Mouse (Mus musculus) granulocyte monocyte progenitor cell, adult 5-6 weeks (primary cell): ENCODE results near the gene Retsat. TPM values are rescaled to one million over a fixed set of nuclear protein-coding genes. Genes with fewer than 3 reads are reported as not detected.
A peak's percentile ranks its signal among the peaks of the same experiment; 100 is the strongest.

Source experiments
- ATAC-seq: replicated peaks from 2 replicates; pipeline ENCODE4 v1.8.0; 2016; ENCODE audit warnings: mild to moderate bottlenecking, moderate TSS enrichment, inconsistent platforms; ENCODE audit not compliant: poor library complexity, severe bottlenecking
- total RNA-seq, 2 experiments: library from RNA; stranded (forward) in 1 of 2; stranded (reverse) in 1 of 2; fragments of 200-712, 200-1000 nt in 1 of 2; fragments of >200 nt in 1 of 2; fragmentation: Nextera tagmentation in 1 of 2; gene quantifications; 2 replicates each; pipeline ENCODE4 v1.2.3; 2014 to 2017

Retsat gene
- total RNA-seq, 2 experiments from 2014 or later, result 17.7 to 32.0 TPM

DNA sequence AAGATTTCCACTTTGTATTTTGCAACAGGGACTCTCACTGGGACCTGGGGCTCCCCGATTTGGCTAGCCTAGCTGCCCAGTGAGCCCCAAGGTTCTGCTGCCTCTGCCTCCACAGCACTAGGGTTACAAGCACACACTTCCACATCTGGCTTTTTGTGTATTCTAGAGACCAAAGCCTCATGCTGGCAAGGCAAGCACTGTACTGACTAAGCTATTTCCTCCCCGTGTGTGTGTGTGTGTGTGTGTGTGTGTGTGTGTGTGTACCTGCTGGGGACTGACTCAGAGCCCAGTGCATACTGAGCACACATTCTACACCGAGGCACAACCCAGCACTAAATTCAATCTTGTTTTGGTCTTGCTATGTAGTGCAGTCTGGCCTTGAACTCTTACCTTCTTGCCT is 11.6 kb upstream of the Retsat start:
- no peak for ATAC-seq

DNA sequence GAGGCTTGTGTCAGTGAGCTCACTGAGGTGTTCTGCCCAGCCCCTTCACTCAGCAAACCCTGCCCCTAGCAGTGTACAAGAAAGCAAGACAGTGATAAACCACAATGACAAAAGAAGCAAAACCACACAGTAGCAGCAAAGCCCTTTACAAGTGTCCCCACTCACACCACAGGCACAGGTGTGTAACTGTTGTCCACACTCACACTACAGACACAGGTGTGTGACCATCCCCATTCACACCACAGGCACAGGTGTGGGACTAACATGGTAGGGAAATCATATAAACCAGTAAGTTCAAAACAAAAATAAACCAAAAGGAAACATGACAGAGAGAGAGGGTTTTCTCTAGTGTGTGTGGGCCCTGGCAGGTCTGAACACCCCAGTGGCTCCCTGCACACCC is 10.0 kb upstream of the Retsat start:
- ATAC-seq, result no peak

DNA sequence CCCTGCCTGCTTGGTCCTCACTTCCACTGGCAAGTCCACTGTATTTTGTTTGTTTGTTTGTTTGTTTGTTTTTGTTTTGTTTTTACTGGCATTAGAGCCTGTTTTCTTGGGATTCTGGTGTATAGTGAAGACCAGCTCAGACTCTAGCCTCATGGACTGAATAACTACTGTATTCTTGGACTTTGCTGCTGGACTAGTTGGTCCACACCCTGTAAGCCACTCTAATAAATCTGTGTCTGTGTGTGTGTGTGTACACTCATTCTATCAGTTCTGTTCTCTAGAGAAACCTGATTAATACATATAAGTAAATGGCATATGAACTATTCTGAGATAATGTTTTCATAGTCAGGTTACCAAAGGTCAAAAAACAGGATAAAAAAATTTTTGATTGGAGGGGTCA is 8.2 kb upstream of the Retsat start:
- ATAC-seq, result no peak

DNA sequence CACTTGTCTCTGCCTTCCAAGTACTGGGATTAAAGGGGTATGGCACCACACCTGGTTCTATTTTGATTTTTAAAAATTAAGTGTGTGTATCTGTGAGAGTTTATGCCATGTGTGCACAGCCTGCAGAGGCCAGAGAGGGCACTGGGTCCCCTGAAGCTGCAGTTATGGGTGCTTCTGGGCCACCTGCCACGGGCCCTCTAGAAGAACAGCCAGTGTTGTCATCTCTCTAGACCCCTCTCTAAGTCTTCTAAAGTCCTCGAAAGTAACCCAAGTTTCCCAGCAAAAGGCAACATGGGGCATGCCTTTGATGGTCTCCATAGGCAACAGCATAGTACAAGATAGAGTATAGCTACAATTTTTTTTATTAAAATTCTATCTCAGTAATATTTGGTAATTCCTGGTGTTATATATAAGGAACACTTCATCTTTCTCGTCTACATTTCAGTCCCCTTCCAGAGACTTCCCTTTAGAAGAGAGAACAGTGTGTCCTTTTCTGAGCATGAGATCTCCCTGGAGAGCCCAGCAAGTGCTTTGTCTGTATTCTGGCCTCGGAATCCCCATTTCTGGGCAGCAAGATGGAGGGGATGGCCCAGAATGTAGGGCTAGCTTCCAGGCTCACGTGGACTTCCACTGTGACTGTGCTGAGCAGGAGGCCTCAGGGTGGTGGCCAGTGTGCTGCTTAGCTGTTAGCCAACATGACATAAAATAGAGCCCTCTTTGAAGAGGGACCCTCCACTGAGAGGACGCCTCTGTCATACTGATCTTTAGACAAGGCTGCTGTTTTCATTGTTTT is 5.1 kb upstream of the Retsat start:
- no peak for ATAC-seq

DNA sequence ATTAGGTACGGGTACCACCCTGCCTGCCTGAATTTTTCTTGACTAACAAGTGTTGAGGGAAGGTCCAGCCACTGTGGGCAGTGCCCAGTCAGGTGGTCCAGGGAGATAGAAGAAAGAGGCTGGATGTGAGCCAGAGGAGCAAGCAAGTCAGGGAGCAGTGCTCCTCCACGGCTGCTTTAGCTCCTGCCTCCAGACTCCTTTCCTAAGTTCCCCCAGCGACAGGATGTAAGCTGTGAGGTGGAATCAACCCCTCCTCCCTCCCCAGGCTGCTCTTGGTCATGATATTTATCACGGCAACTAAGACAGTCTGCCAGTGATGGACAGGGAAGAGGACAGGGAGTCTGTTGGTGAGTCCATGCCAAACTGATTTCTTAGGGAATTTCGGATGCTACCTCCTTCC is 4.4 kb upstream of the Retsat start:
- ATAC-seq, result no peak

DNA sequence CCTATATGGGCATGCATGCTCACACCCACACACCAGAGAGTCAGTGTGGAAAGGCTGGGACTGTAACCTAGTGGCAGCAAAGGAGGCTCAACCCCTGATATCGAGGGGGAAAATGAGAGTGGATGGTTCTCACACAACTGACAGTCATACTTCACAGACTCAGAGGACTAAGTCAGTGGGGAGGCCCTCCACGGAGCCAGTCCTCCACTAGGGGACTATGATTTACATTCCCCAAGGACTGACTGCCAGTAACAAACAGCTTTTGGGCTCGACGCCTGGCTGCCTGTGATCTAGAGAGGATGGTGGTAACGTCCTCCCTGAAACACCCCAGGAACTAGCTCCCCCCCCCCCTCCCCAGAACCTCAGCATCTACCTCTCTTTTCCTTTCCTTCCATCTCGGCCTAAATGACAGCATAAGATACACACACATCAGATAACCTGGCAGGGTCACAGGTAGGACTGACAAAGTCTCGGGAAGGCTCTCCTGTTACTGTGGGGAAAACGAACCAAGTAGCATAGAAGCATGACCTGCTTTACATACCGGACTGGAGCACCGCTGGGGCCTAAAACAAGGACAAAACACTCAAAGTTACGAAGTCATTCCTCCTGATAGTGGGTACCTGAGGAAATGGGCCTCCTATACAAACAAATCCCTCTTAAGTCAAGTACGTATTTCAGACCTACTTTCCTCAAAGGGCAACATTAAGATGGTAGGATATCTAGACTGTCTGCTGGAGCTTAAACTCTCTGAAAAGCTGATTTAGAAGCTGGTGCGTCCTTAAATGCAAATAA is 996 bp upstream of the Retsat start:
- ATAC-seq, result no peak

DNA sequence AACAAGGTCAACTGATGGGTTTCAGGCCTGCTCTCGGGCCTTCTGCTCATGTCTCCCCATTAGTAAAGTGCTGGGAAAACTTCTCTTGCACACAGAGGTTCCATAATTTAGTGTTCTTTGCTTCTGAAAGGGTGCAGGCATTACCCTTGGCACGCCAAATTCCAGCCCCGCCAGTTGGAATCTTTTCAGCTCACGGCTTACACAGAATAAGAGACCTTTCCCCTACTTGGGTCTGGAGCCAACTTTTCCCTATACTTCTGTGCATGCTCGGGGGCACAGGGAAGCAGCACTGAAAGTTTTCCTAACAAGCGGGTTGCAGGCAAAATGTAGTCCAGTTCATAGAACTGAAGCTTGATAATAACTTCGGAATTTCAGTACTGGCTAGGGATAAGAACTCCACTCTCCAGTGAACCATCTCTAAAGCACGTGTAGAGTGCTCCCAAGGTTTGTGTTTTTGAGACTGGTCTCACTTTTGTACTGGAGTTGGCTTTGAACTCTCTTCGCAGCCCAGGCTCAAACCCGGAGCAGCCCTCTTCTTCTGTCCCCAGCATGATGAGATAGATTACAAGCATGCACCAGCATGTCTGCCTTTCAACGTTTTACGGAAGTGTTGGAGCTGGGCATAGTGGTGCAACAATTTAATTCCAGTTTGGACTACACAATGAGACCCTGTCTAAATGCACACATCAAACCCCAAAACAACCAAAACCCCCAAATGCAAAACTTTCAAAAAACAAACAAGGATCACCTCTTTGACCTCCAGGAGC is 699 bp downstream of the Retsat start:
- no peak for ATAC-seq

DNA sequence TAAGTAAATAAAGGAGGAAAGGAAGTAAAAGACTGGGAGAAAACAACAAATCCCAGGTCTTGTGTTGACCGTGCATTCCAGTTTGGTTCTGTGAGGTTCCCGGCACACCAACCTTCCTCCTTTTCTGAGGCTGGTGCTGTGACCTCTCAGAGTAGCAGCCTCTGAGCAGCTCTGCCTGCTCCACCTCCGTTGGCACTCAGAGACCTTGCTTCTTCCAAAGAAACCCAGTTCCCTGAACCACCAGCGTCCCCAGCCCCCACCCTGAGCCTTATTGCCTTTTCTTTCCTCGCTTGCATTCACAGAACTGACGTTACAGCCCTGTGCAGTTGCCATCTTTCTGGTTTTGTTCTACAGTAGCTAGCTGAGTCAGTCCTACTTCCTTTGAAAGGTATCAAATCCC is 1.9 kb downstream of the Retsat start:
- no peak for ATAC-seq

DNA sequence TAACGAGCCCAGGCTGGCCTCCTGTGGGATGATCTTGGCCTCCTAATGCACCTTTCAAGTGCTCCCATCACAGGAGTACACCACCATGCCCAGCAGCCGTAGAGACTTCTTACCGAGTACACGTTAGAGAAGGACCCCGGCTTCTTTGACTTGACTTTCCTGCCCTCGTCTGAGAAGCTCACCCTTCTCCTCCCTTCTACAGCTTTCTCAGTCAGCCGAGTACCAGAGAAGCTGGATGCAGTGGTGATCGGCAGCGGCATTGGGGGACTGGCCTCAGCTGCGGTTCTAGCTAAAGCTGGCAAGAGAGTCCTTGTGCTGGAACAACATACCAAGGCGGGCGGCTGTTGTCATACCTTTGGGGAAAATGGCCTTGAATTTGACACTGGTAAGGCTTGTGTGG is 2.5 kb downstream of the Retsat start:
- ATAC-seq, result no peak

DNA sequence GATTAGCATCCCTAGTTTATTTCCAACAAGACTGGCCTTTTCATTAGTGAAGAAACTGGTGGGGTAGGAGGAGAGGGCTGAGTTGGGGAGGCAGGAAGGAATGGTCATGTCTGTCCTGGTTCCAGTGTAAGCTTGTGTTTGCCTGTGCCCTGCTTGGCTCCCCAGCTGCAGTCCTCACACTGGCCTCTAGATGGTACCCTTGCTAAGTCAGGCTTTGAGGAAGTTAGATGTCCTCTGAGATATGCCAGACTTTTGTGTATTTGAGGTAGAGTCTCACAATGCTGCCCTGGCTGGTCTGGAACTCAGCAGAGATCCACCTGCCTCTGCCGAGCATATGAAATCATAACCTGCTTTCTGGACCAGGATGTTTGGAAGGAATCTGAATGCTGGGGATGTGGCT is 3.5 kb downstream of the Retsat start:
- peak; percentile 75 for ATAC-seq

DNA sequence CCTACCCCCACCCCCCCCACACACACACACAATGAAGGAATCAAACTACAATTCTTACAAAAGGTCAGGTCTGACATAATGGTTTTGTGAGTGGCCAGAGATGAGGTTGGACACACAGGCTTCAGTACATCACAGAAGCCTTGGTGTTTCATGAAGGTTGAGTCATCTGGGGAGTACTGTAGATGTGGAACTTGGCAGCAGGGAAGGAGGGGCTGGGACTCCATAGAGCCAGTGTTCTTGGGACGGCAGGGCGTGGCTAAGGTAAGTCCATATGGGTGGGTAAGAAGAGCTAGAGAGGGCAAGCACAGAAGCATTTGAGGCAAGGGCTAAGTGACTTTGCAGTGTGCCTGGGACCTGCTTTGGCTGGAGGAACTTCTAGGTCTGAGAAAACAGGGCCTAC is 5.8 kb downstream of the Retsat start:
- ATAC-seq, result no peak

DNA sequence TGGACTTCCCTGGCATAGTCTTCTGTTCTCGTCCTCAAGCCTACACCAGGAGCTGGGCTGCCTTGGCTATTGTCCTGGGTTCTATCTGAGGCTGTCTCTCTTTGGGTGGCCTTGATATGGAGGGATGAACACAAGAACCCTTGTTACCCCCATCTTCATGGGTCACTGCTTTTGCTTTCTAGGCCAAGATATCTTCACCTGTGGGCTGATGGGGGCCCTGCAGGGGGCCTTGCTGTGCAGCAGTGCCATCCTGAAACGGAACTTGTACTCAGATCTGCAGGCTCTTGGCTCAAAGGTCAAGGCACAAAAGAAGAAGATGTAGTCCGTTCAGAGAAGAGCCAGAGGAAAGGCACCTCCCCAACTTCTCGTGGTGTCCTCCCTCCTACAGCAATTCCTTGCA is 8.8 kb downstream of the Retsat start:
- no peak for ATAC-seq

DNA sequence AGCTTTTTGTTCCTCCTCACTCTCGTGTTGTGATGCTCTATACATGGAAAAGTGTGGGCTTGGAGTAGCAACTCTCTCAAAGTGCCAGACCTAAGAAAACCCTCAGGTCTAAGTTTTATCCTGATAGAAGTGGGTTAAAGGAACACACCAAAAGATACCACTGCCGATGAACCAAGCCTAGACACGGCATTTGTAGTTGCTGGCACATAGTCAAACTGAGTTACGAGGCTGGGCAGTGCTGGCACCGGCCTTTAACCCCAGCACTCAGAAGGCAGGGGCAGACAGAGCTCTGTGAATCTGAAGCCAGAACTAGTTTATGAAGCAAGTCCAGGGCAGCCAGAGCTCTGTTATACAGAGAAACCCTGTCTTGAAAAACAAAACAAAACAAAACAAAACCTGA is 9.4 kb downstream of the Retsat start:
- no peak for ATAC-seq

DNA sequence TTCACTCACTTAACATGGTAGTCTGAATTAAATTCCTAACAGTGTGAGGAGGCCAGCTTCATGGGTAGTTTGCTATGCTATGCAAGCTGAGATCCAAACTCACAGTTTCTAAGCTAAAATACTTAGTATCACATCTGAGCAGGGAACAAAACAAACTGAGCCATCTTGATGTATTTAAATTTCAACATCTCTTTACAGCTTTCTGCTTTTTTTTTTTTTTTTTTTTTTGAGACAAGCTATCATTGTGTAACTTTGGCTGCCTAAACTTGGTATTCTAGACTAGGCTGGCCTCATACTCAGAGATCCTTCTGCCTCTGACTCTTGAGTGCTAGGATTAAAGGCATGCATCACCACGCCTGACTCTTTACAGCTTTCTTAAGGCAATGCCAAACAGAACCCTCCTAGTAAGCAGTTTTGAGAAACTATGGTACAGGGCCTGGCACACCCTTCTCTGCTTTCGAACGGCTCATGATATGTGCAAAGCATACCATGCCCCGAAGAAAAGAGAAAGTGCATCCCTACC is 10.4 kb downstream of the Retsat start:
- ATAC-seq, result no peak

DNA sequence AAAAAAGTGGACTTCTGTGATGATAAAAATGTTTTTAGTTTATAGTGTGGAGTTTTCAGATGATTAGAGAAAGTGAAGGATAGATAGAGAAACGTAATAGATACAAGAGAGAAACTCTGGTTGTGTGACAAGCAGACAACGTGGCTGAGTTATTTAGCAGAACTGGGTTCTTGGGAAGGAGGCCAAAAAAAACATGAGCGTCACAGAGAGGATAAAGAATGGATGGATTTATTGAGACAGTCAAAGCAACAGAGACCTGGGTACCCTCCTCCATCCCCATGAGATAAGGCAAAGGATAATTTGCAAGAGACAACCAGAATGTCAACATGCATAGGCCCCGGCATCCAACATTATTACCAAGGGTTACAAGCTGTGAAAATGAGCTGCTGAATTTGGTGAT is 12.0 kb downstream of the Retsat start:
- no peak for ATAC-seq

DNA sequence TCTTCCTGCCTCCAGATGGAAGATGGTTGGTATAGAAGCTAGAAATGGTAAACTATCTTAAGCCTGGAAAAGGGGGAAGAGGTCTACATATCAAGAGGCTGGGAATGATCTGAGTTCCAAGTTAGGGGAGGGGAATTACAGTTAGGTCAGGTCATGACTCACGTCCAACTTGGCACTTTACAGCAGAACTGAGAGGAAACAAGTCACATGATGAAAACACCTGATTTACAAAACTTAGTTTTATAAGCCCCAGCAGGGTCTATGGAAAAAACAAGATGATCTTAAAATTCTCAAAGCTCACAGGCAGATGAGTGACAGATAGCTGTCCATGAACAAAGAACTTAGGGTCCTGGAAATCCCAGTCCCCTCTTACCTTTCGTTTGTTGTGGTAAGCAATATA is 16.9 kb downstream of the Retsat start:
- no peak for ATAC-seq

DNA sequence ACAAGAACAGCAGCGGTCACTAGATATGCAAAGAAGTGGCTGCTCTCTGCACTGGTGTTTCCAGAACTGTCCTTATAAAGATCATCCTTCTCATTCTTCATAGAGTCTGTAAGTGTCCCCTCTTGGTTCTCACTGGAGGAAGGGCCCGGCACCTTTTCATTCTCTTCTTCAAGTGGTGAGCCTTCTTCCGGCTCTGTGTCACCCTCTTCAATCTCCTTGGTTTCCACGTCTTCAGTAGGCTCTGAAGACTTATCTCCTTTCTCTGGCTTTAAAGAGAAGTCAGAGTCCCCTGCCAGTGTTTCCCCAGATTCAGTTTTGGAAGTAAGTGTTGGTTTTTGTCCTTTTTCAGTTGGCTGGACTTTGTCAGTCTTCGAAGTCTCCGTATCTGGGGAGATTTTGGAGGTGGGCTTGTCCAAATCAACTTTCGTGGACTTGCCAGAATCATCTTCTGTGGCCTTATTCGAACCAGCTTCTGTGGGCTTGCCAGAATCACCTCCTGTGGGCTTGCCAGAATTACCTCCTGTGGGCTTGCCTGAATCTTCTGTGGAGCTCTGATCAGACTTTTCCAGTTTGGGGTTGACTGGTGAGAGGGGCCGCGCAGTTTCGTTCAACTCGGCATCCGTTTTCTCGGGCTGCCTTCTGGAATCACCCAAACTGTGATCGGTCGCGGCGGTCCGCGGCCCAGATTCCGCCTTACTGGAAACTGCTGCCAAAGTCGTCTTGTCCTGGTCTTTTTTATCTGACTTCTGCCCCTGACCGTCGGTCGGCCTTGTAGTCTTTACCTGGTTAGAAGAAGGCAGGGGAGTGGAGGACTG is 17.5 kb downstream of the Retsat start:
- no peak for ATAC-seq

DNA sequence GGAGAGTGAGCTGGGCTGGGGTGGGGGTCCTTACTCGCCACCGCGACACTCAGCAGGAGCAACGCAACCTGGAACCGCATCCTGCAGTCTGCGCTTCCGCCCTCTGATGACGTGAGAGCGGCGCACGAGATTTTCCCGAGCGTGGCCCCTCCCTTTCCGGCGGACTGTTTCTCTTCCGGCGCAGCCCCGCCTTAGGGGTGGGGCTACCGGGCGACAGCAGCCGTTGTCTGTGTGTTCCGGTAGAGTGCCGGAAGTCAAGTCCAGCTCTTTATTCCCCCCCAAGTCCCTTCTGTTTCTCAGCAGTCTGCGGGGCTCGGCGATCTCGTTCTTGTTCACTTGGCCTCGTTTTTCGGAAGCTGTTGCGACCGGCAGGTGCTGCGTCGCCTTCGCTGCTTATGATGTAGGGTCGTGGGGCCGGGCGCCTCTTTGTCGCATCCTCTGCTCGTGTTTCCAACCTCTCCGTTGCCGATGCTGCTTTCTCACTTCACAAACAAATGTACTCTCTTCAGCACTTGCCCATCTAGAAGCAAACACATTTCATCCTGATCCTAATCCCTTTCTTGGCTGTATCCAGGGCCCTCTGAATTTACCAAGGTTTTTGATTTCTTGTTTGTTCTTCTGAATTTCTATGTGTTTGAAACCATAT is 18.5 kb downstream of the Retsat start, which contains the start of gene Tgoln1:
TSS of gene Tgoln1 (minus strand) at position 358 of the 646 bp plus-strand sequence.
- peak; percentile 94 for ATAC-seq

DNA sequence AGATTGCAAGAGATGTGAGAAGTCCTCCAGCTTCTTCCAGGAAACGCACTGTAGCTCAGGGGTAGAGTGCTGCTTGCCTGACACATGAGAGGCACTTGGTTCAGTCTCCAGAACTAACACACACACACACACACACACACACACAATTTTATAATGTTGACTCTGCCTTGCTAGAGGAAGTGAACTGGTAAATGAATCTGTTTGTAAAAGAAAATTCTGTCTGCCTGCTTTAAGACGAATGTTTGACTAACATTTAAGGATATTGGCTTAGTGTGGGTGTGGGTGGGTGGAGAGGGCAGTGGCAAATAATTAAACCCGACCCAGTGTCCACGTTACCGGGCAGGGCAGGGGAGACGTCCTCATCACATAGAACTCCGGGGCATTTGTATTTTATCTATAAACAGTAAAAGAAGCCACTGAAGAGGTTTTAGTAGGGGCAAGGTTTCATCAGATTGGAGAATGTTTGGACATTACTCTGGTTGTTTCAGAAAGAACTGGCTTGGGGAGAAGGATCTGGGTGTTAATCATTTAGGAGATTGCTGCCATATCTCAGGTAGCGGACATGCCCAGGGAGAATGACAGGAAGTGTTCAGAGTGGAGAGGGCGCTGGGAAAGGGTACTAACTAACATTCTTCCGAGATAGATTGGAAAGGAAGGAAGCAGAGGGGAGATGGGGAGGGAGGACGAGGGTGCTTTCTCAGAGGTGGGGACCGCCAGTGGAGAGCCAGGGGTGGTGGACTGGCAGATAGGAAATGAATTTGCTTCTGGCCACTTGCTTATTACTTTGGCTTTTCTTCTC is 21.7 kb downstream of the Retsat start:
- ATAC-seq, result no peak
